Mouse (Mus musculus) frontal cortex, adult 2 months (tissue): ENCODE measurements around the gene Ccdc114. TPM values are rescaled to one million over a fixed set of nuclear protein-coding genes. Genes with fewer than 3 reads are reported as not detected.
A peak's percentile ranks its signal among the peaks of the same experiment; 100 is the strongest.
"Not testable (repeated sequence)": the region's sequence is repeated elsewhere in the genome, so short reads cannot be mapped to it uniquely, and the experiment has no call there.

Experiments
- DNase-seq, 2 experiments: peaks; one replicate each; pipeline ENCODE4 v3.0.0; 2022; ENCODE audit warnings: low spot score in 1 of 2; ENCODE audit errors: extremely low spot score in 1 of 2
- polyA plus RNA-seq: library from polyadenylated mRNA; depleted of rRNA; stranded (reverse); fragments of >200 nt; gene quantifications from 2 replicates; pipeline ENCODE4 v1.2.3, GENCODE M21; 2012; rRNA removed

The Ccdc114 gene
- 5.1 and 5.3 TPM in 2 replicates for polyA plus RNA-seq

GRCm38 (mm10) chr7:45923762-45924428, at the start of gene Ccdc114:
TSS of gene Ccdc114 (plus strand) at chr7:45924072.
- peak in 1 of 2 experiments; percentile 27 for DNase-seq

DNA sequence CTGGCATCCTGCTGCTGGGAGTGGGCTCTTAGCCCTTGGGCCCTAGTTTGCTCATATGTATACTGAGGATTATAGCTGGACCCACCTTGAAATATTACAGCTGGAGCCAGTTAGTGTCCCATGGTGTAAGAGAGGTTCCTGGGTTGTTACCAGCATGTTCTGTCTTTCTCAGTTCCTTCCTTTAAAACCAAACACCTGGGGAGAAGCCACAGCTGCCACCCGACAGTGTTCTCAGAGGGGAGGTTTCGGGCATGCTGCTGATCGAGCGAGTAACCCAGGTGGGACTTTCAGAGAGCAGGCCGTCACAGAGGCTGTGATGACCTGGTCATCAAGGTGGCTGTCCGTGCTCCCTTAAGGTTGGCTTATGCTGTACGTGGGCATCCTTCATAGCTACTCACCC, 47.0 kb upstream of the Ccdc114 start:
- DNase-seq, result no peak

DNA sequence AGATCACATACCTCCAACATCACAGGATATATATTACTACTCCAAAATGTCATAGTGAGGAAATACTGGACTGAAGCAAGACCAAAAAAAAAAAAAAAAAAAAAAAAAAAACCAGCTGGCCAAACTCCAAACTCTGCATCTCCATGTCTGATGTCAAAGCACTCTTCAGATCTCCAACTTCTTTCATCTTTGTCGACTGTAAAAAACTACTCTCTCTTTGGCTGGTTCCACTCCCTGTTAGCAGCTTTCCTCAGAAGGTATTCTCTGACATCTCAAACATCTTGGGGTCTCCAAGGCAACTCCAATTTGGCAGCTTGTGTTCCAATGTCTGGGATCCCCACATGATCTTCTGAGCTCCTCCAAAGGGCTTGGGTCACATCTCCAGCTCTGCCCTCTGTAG, 45.6 kb upstream of the Ccdc114 start, which contains the start of gene Grin2d:
Gene Grin2d (minus strand): TSS at position 101 of the 400 bp plus-strand sequence.
- DNase-seq, result not testable (repeated sequence)

GRCm38 (mm10) chr7:45880531-45880930, 43.3 kb upstream of the Ccdc114 start:
- DNase-seq, result no peak

- DNase-seq, result no peak
Observed at GRCm38 (mm10) chr7:45881011-45881410, 42.9 kb upstream of the Ccdc114 start.

- DNase-seq, result no peak
Observed at GRCm38 (mm10) chr7:45887246-45887645, 36.6 kb upstream of the Ccdc114 start.

GRCm38 (mm10) chr7:45892651-45893050, 31.2 kb upstream of the Ccdc114 start:
- no peak for DNase-seq

GRCm38 (mm10) chr7:45895931-45896516, 27.8 kb upstream of the Ccdc114 start:
- no peak for DNase-seq

- peak; percentile 97 for DNase-seq
Observed at GRCm38 (mm10) chr7:45896517-45897257, 27.2 kb upstream of the Ccdc114 start, which contains the start of the genes Syngr4 and Tmem143. TSS of gene Syngr4 (minus strand) at chr7:45896714. TSS of gene Tmem143 (plus strand) at chr7:45896941.

GRCm38 (mm10) chr7:45897258-45897757, 26.6 kb upstream of the Ccdc114 start:
- peak; percentile 43 to 67 for DNase-seq

- peak in 1 of 2 experiments; percentile 43 for DNase-seq
Observed at GRCm38 (mm10) chr7:45898125-45898524, 25.7 kb upstream of the Ccdc114 start.

- DNase-seq, result no peak
Observed at GRCm38 (mm10) chr7:45901562-45901961, 22.3 kb upstream of the Ccdc114 start.

GRCm38 (mm10) chr7:45902481-45903002, 21.3 kb upstream of the Ccdc114 start:
- DNase-seq, result no peak

DNA sequence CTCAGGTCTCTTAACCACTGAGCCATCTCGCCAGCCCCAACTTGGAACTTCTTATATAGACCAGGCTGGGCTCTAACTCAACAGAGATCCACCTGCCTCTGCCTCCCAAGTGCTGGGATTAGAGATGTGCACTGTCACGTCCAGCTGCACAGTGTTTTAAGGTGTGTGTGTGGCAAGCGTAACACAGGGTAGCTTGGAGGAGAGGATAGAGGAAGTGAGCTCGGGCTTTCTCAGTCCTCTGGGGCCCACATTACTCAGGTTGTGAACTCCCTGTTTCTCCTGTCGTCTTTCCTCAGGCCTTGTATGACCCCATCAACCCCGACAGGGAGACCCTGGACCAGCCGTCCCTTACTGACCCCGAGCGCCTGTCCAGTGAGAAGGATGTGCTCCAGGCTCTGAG, 17.2 kb upstream of the Ccdc114 start:
- DNase-seq, result no peak

GRCm38 (mm10) chr7:45908384-45908783, 15.5 kb upstream of the Ccdc114 start:
- no peak for DNase-seq

DNA sequence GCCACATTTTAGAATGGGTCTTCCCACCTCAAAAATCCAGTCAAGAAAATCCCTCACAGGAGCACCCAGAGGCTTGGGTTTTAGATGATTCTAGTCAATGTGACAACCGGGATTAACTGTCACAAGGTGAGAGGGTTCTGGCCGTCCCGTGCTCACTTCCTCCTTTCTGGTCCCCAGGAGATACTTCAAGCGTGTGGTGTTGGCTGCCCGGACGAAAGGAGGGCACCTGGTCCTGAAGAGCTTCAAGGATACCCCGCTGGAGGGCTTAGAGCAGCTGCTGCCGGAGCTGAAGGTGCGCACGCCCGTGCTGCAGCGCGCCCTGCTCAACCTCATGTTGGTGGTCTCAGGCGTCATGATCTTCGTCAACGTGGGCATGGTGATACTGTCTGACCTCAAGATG, 14.7 kb upstream of the Ccdc114 start:
- DNase-seq, result no peak

- no peak for DNase-seq
Observed at GRCm38 (mm10) chr7:45914067-45914466, 9.8 kb upstream of the Ccdc114 start.

DNA sequence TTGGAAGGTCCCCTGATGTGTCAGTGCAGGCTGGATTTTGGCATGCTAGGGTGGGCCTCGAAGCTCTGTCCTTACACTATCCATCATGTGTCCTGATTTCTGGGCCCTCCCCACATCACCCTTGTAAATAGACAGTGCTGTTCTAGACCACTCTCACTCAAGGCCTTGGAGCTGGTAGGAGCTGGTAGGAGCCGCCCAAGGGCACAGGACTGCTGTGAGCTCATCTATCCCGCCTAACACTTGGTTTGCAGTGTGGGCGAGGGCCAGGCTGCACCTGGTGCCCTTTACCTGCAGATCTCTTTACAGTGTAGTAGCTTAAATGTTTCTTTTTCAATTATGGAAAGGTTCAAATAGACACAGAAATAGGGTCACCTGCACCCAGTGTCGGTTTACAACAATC, 8.9 kb upstream of the Ccdc114 start:
- no peak for DNase-seq

GRCm38 (mm10) chr7:45916056-45917003, 7.5 kb upstream of the Ccdc114 start:
- DNase-seq, result peak; percentile 74 to 80
